Mouse (Mus musculus) kidney, adult 9 months (tissue): ENCODE data around the gene Cep350.
A peak's percentile ranks its signal among the peaks of the same experiment; 100 is the strongest.
"Not testable (repeated sequence)": the region's sequence is repeated elsewhere in the genome, so short reads cannot be mapped to it uniquely, and the experiment has no call there.

Source experiments
- DNase-seq: peaks from one replicate; pipeline ENCODE4 v3.0.0; 2022

Cep350 gene

GRCm38 (mm10) chr1:155882646-155883231 is 90.3 kb downstream of the Cep350 start:
- not testable (repeated sequence) for DNase-seq

- DNase-seq: no peak
These were observed 93.5 kb downstream of the Cep350 start for GRCm38 (mm10) chr1:155879596-155879995.

GRCm38 (mm10) chr1:155862967-155863366 is 110.1 kb downstream of the Cep350 start:
- DNase-seq: no peak

GRCm38 (mm10) chr1:155854926-155855702 is 117.9 kb downstream of the Cep350 start:
- peak; percentile 28 for DNase-seq

- DNase-seq: no peak
These were observed 120.0 kb downstream of the Cep350 start for GRCm38 (mm10) chr1:155853009-155853408.

- DNase-seq: no peak
These were observed 128.8 kb downstream of the Cep350 start for GRCm38 (mm10) chr1:155844235-155844634.

- peak; percentile 12 for DNase-seq
These were observed 129.5 kb downstream of the Cep350 start for GRCm38 (mm10) chr1:155843538-155843937.

- no peak for DNase-seq
These were observed 137.4 kb downstream of the Cep350 start for GRCm38 (mm10) chr1:155835667-155836066.

- no peak for DNase-seq
These were observed 139.4 kb downstream of the Cep350 start for GRCm38 (mm10) chr1:155833610-155834009.

GRCm38 (mm10) chr1:155831958-155832357 is 141.1 kb downstream of the Cep350 start:
- no peak for DNase-seq

- no peak for DNase-seq
These were observed 142.2 kb downstream of the Cep350 start for GRCm38 (mm10) chr1:155830861-155831260.

GRCm38 (mm10) chr1:155827703-155828295 is 145.3 kb downstream of the Cep350 start:
- DNase-seq: no peak

- peak; percentile 40 for DNase-seq
These were observed 146.2 kb downstream of the Cep350 start for GRCm38 (mm10) chr1:155826803-155827395.

- DNase-seq: no peak
These were observed 146.9 kb downstream of the Cep350 start for GRCm38 (mm10) chr1:155825940-155826716.

- no peak for DNase-seq
These were observed 152.4 kb downstream of the Cep350 start for GRCm38 (mm10) chr1:155820646-155821045.

- DNase-seq: no peak
These were observed 156.9 kb downstream of the Cep350 start for GRCm38 (mm10) chr1:155816167-155816566.

- peak; percentile 87 for DNase-seq
These were observed 160.2 kb downstream of the Cep350 start, which contains the start of gene Qsox1 for GRCm38 (mm10) chr1:155812581-155813499. Gene Qsox1 (minus strand): TSS chr1:155812889.

GRCm38 (mm10) chr1:155811995-155812580 is 161.0 kb downstream of the Cep350 start:
- DNase-seq: no peak

- DNase-seq: no peak
These were observed 162.4 kb downstream of the Cep350 start for GRCm38 (mm10) chr1:155810616-155811015.

GRCm38 (mm10) chr1:155809706-155810442 is 163.2 kb downstream of the Cep350 start:
- no peak for DNase-seq
